Mouse (Mus musculus) neural tube, embryonic 13.5 days (tissue): ENCODE measurements around the gene Gm45021. TPM values are rescaled to one million over a fixed set of nuclear protein-coding genes. Genes with fewer than 3 reads are reported as not detected.
A peak's percentile ranks its signal among the peaks of the same experiment; 100 is the strongest.

Experiments used
- ATAC-seq: fragments of 200-750 bp; cut with Nextera tagmentation; 2 replicates; pipeline ENCODE4 v1.8.0; 2017; ENCODE audit warnings: low read depth, mild to moderate bottlenecking, moderate TSS enrichment, moderate library complexity
- H3K27ac ChIP-seq: fragments of 300-500 bp; sonication (generic); replicated peaks from 2 replicates; pipeline ENCODE4 v1.5.1; 2015; ENCODE audit warnings: moderate library complexity, mild to moderate bottlenecking, inconsistent platforms
- H3K27me3 ChIP-seq: fragments of 300-500 bp; sonication (generic); 2 replicates; pipeline ENCODE4 v1.6.1; 2015; ENCODE audit warnings: mild to moderate bottlenecking, inconsistent platforms
- H3K36me3 ChIP-seq: fragments of 300-500 bp; sonication (generic); 2 replicates; pipeline ENCODE4 v1.6.1; 2015; ENCODE audit warnings: mild to moderate bottlenecking, inconsistent platforms
- H3K4me1 ChIP-seq: fragments of 300-500 bp; sonication (generic); replicated peaks from 2 replicates; pipeline ENCODE4 v1.6.1; 2015; ENCODE audit warnings: inconsistent platforms
- H3K4me2 ChIP-seq: fragments of 300-500 bp; sonication (generic); 2 replicates; pipeline ENCODE4 v1.6.1; 2015; ENCODE audit warnings: inconsistent platforms, mild to moderate bottlenecking, moderate library complexity
- H3K4me3 ChIP-seq: fragments of 300-500 bp; sonication (generic); 2 replicates; pipeline ENCODE4 v1.5.1; 2015; ENCODE audit warnings: mild to moderate bottlenecking, inconsistent platforms
- H3K9ac ChIP-seq: fragments of 300-500 bp; sonication (generic); 2 replicates; pipeline ENCODE4 v1.6.1; 2015; ENCODE audit warnings: moderate library complexity, mild to moderate bottlenecking, inconsistent platforms
- H3K9me3 ChIP-seq: fragments of 300-500 bp; sonication (generic); 2 replicates; pipeline ENCODE4 v1.6.1; 2016; ENCODE audit warnings: inconsistent platforms
- WGBS: fragments of 180-500 bp; shearing (Covaris S2); methylation state at CpG from one replicate; pipeline ENCODE4 v1.1.7; 2015; 5-methylcytosine and 5-hydroxymethylcytosine counted together
- polyA plus RNA-seq: library from polyadenylated mRNA; unstranded; fragments of >200 nt; fragmentation: Nextera tagmentation; extraction: Ambion mirVana; gene quantifications from 2 replicates; pipeline ENCODE4 v1.2.1, GENCODE M21; 2015

Gm45021 gene
- polyA plus RNA-seq, 1 experiment from 2014 or later, result not detected

DNA sequence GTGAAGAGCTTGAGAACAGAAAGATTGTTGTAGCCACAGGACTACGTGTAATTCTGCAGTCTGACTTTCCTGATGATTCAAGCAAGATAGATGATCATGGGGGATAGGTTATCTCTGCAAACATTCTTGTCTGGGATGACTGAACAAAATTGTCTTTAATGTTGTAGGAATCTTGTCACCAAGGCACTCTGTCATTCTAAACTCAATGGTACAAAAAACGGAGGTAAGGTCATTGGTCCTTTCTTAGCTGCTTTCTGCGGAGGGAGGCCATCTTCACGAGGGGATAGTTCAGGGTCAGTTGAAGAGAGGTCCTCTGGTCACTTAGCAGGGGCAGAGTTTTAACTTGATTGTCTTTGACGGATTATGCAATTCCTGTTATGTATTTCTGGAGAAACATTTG, 10.7 kb upstream of the Gm45021 start:
- H3K9ac ChIP-seq, result no peak overlapping the region
- H3K27me3 ChIP-seq, result no peaks in the 10 kb centered on the region
- no peak overlapping the region for H3K4me2 ChIP-seq
- H3K36me3 ChIP-seq, result no peaks in the 10 kb centered on the region
- ATAC-seq, result no peak
- no peak overlapping the region for H3K27ac ChIP-seq
- 66% methylated on average over 5 of the region's 5 CpGs for WGBS
- no peaks in the 10 kb centered on the region for H3K9me3 ChIP-seq
- no peaks in the 10 kb centered on the region; the same call in 1 of the 2 replicates for H3K4me1 ChIP-seq
- H3K4me3 ChIP-seq, result no peak overlapping the region

DNA sequence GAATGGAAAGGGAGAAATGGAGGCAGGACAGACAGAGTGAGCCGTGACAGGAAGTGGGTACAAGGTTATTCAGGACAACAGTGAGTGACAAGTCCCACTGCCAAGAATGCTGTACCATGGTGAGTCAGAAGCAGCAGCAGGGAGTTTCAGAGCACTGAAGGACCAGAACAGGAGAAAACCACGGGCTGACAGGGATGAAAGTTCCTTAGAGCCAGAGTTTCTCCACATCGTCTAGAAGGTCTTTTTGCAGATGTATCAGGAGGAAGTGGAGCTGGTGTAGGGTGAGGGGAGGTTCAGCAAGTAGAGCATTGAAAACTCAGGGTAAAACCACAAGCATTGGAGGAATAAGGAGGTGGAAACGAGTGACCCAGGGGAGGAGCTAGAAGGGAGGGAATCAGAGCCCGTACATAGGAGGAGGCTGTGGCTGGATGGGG, 10.2 kb upstream of the Gm45021 start:
- Histone ChIP-seq H3K27ac (no peak overlapping the region), H3K4me1 (no peaks in the 10 kb centered on the region; the same call in 1 of the 2 replicates), H3K9me3 (no peaks in the 10 kb centered on the region), H3K36me3 (no peaks in the 10 kb centered on the region), H3K27me3 (no peaks in the 10 kb centered on the region), H3K4me2 (no peak overlapping the region), H3K4me3 (no peak overlapping the region), H3K9ac (no peak overlapping the region)
- ATAC-seq, result no peak
- 55% methylated on average over 5 of the region's 5 CpGs for WGBS

DNA sequence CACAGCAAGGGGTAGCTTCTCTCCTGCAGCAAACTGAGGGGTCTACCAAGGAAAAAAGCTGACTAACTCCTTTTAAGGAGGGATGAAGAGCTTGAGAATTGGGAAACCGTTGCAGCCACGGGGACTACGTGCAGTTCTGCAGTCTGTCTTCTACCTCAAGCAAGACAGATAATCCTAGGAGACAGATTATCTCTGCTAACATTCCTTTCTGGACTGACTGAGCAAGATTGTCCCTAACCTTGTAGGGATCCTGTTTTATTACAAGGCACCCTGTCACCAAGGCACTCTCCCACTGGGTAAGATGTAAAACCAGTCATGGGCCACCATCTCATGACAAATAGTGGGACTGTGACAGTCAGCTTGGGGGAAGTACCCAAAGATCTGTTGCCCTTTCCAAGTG, 8.2 kb upstream of the Gm45021 start:
- H3K27ac ChIP-seq, result no peak overlapping the region
- no peak overlapping the region for H3K4me3 ChIP-seq
- 0 out of 2 replicates have a peak overlapping the region, but pooled peaks have one; percentile 8 for H3K9ac ChIP-seq
- no peaks in the 10 kb centered on the region for H3K9me3 ChIP-seq
- no peaks in the 10 kb centered on the region; the same call in 1 of the 2 replicates for H3K4me1 ChIP-seq
- H3K4me2 ChIP-seq, result no peak overlapping the region
- WGBS, result 45% methylated on average over 3 of the region's 3 CpGs
- ATAC-seq, result no peak
- H3K27me3 ChIP-seq, result no peaks in the 10 kb centered on the region
- no peaks in the 10 kb centered on the region for H3K36me3 ChIP-seq

DNA sequence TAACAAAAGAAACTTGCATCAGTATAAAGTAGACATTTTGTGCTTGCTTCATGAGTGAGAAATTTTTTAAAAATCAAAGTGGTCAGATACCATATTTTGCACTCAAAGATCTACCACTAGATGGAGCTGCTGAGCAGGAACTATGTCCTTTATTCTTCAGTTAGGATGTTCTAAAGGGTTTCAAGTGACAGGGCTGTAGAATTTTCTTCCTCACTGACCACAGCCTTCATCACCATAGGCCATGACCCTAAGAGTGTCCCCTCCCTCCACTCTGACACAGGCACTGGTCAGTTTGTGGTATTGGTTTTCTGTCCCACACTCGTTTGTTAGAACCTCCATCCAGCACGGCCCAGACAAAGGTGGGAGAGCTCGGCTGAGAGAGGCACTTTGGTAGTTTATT, 7.4 kb upstream of the Gm45021 start:
- Histone ChIP-seq H3K4me2 (no peak overlapping the region), H3K36me3 (no peaks in the 10 kb centered on the region), H3K4me1 (no peaks in the 10 kb centered on the region; the same call in 1 of the 2 replicates), H3K9ac (no peak overlapping the region), H3K27ac (no peak overlapping the region), H3K4me3 (no peak overlapping the region), H3K9me3 (no peaks in the 10 kb centered on the region), H3K27me3 (no peaks in the 10 kb centered on the region)
- ATAC-seq, result no peak
- WGBS, result 71% methylated on average over 3 of the region's 3 CpGs

DNA sequence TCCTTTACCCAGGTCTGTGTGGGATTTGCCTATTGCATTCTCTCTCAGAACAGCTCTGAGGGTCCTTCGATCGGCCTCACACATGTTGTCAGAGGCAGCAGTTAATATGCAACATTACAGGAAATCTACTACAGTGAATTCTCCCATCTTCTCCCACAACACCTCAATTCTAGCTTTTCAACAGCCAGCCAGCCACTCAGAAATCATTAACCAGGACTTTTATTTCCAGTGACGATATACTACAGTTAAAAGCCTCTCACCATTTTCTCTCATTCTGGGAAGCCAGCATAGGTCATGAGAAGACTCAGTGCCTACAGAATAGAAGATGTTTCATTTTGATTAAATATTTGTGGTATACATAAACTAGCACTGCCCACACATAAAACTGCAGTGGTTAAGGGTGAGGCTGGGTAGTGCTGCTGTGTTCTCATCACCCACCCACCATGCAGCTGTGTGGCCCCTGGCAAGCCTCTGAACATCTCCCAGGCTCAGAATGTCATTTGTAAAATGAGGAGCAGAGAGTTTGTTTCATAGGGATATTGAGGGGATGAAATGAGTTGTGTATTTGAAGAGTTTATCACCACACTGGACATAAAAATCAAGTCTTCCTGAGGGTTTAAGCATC, 1.9 kb downstream of the Gm45021 start:
- H3K27ac ChIP-seq, result no peak overlapping the region
- H3K27me3 ChIP-seq, result no peaks in the 10 kb centered on the region
- H3K4me2 ChIP-seq, result no peak overlapping the region
- 28% methylated on average over 3 of the region's 3 CpGs for WGBS
- H3K9ac ChIP-seq, result no peak overlapping the region
- H3K4me1 ChIP-seq, result peaks cover 22% of the 10 kb centered on the region
- H3K36me3 ChIP-seq, result peaks cover 12% of the 10 kb centered on the region
- no peak overlapping the region for H3K4me3 ChIP-seq
- H3K9me3 ChIP-seq, result peaks cover 9% of the 10 kb centered on the region
- no peak for ATAC-seq

DNA sequence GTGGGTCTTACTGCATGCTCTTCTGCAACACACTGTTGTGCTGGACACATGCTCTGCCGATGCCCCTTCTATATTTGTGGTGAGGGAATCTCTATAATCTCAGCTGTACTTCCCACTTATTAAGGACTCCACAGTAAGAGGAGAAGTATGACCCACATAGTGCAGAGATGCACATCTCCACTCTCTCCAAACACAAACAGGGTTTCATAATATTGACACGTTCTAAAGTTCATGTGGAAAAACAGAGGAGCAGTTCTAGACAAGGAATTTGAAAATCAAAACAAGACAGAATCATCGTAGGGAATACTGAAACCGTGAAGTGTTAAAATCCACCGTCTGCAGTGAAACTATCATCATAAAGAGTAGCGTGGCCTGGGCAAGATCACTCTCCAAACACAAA, 2.5 kb downstream of the Gm45021 start:
- H3K4me3 ChIP-seq, result no peak overlapping the region
- no peak overlapping the region for H3K27ac ChIP-seq
- WGBS, result 92% methylated on average over 6 of the region's 6 CpGs
- peaks cover 17% of the 10 kb centered on the region for H3K36me3 ChIP-seq
- no peaks in the 10 kb centered on the region for H3K27me3 ChIP-seq
- no peak for ATAC-seq
- no peak overlapping the region for H3K9ac ChIP-seq
- H3K9me3 ChIP-seq, result peaks cover 15% of the 10 kb centered on the region
- H3K4me2 ChIP-seq, result no peak overlapping the region
- H3K4me1 ChIP-seq, result peaks cover 22% of the 10 kb centered on the region

DNA sequence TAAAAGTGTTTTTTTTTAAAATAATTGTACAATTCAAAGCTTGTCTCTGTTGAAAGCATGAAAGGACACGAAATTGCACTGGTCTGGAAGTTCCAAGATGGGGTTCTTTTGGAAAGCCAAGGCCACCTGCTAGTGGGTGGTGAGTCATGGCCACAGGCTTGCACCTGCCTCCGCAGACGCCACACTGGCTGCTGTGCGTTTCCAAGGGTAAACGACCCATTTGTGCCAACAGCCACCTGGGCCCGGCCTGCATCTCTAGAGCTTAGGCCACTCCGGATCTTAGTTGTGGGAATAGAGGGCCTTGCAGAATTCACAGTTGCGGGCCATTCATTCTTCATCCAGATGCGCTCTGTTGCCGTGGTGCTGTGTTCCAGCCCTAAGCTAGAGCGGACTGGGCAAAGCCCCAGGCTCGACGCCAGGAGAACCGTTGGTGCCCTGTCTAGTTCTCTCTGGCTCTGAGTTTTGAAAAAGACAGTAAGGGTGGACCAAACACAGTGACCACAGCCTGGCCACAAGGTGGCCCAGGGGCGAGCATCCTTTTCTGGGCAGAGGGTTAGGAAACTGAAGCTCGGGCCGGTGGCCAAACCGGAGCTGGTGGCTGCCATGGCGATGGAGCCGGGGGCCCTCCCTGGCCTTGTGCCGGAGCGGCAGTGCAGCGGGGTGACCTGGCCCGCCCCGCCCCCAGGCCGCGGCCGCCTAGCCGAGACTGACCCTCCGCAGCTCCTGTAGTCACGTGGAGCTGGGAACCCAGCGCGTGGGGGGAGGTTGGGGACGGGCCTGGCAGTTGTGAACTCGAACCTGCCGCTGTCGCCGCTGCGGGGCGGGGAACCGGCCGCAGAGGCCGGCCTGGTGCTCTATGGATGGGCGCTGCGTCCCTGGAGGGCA, 4.0 kb downstream of the Gm45021 start, which contains the start of the genes Repin1 and Gm44965:
TSS of gene Repin1 (plus strand) at position 726 of the 885 bp plus-strand sequence.
TSS of gene Gm44965 (plus strand) at position 784 of the 885 bp plus-strand sequence.
- H3K4me2 ChIP-seq, result peak within 1 kb of the TSS; percentile 86
- peak; percentile 94 for ATAC-seq
- no peaks in the 10 kb centered on the region for H3K27me3 ChIP-seq
- 4% methylated on average over 45 of the region's 45 CpGs for WGBS
- H3K4me3 ChIP-seq, result peak within 1 kb of the TSS; percentile 75
- peaks cover 29% of the 10 kb centered on the region for H3K9me3 ChIP-seq
- H3K4me1 ChIP-seq, result peaks cover 22% of the 10 kb centered on the region
- H3K9ac ChIP-seq, result peak within 1 kb of the TSS; percentile 90
- peaks cover 33% of the 10 kb centered on the region for H3K36me3 ChIP-seq
- peak within 1 kb of the TSS; percentile 95 for H3K27ac ChIP-seq

DNA sequence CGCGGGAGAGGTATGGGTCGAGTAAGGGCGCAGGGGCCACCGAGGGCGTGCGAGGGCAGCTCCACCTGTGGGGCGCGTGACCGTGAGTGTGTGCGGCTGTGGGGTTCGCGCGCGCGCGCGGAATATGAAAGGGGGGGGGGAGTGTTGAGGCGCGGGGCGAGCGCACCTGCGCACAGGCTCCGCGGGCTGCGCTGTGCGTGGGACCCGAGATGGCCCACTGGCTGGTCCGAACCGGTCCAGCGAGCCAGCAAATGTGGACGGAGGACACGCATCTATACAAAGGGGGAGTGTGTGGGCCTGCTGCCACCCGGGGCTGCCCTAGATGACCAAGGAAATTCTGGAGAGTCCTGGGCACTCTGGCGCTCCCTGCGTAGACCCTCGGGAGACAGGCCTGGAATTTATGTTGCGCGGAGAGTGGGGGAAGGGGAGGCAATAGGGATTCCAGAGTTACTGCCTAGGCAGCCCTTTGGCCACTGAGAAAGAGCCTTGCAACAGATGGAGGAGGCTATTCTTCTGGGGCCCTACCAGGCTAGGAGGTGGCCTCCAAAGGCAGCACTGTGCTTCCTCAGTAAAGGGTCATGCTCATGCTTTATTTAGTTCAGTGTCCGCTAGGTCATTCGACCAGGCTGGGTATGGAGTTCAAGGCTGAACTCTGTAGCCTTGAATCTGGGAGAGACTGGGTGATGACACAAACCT, 4.8 kb downstream of the Gm45021 start:
- H3K4me1 ChIP-seq, result peaks cover 22% of the 10 kb centered on the region
- H3K4me2 ChIP-seq, result peak overlapping the region; percentile 86
- peaks cover 29% of the 10 kb centered on the region for H3K9me3 ChIP-seq
- H3K27ac ChIP-seq, result peak overlapping the region; percentile 95
- no peaks in the 10 kb centered on the region for H3K27me3 ChIP-seq
- peak overlapping the region; percentile 75 for H3K4me3 ChIP-seq
- peak overlapping the region; percentile 90 for H3K9ac ChIP-seq
- peaks cover 40% of the 10 kb centered on the region for H3K36me3 ChIP-seq
- WGBS, result under 1% methylated on average over 41 of the region's 41 CpGs
- peak; percentile 85 for ATAC-seq

DNA sequence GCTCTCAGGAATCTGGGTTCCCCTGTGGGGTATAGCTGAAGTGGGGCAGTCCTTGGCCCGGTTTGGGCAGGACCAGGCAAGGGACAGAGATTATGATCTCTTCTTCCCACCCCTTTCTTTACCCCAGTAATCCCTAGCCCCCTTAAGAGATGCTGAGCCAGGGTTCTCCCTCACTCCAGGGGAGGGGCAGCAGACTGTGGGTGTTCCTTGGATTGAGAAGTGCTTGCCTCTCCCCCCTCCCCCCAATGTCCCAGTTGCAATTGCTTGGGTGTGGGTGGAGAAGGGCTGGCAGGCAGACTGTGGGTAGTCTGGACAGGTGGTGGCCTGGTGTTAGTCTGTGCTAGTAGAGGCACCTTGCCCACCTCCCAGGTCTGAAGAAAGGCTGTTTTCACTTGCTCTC, 5.9 kb downstream of the Gm45021 start:
- ATAC-seq, result no peak
- Histone ChIP-seq H3K27me3 (no peaks in the 10 kb centered on the region), H3K27ac (0 out of 2 replicates have a peak overlapping the region, but pooled peaks have one; percentile 95), H3K4me1 (peaks cover 22% of the 10 kb centered on the region), H3K9ac (peak overlapping the region; percentile 90), H3K4me3 (peak overlapping the region; percentile 75), H3K36me3 (peaks cover 51% of the 10 kb centered on the region), H3K4me2 (peak overlapping the region; percentile 86), H3K9me3 (peaks cover 29% of the 10 kb centered on the region)
- 79% methylated on average over 1 of the region's 1 CpGs for WGBS

DNA sequence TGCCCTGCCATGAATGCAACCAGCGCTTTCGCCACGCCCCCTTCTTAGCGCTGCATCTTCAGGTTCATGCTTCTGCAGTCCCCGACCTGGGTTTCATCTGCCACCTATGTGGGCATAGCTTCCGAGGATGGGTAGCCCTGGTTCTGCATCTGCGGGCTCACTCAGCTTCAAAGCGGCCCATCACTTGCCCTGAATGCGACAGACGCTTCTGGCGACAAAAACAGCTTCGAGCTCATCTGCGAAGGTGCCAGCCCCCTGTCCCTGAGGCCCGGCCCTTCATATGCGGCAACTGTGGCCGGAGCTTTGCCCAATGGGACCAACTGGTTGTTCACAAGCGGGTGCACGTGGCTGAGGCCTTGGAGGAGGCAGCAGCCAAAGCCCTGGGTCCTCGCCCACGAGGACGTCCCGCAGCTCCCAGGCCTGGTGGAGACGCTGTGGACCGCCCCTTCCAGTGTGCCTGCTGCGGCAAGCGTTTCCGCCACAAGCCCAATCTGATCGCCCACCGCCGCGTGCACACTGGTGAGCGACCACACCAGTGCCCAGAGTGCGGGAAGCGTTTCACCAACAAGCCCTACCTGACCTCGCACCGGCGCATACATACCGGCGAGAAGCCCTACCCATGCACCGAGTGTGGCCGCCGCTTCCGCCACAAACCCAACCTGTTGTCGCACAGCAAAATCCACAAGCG, 7.3 kb downstream of the Gm45021 start:
- Histone ChIP-seq H3K27me3 (no peaks in the 10 kb centered on the region), H3K4me1 (peaks cover 33% of the 10 kb centered on the region), H3K36me3 (peaks cover 51% of the 10 kb centered on the region), H3K27ac (no peak overlapping the region), H3K4me3 (no peak overlapping the region), H3K9ac (no peak overlapping the region), H3K9me3 (peaks cover 29% of the 10 kb centered on the region), H3K4me2 (no peak overlapping the region)
- ATAC-seq, result no peak
- 97% methylated on average over 45 of the region's 45 CpGs for WGBS

DNA sequence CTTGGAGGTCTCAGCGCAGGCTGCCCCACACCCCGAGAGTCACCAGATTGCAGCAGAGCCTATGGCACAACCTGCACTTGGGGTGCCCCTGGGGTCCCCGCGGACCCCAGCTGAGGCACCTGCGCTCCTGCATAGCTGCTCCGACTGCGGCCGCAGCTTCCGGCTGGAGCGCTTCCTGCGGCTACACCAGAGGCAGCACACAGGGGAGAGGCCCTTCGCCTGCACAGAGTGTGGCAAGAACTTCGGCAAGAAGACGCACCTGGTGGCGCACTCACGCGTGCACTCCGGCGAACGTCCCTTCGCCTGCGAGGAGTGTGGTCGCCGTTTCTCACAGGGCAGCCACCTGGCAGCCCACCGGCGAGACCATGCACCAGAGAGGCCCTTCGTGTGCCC, 7.8 kb downstream of the Gm45021 start:
- Histone ChIP-seq H3K4me3 (no peak overlapping the region), H3K4me2 (no peak overlapping the region), H3K4me1 (peaks cover 33% of the 10 kb centered on the region), H3K9me3 (peaks cover 29% of the 10 kb centered on the region), H3K36me3 (peaks cover 51% of the 10 kb centered on the region), H3K27ac (no peak overlapping the region), H3K9ac (no peak overlapping the region), H3K27me3 (no peaks in the 10 kb centered on the region)
- ATAC-seq, result no peak
- WGBS, result 97% methylated on average over 27 of the region's 27 CpGs
